Mouse (Mus musculus) embryonic facial prominence, embryonic 11.5 days (tissue): ENCODE data around the gene Plxna4. TPM values are rescaled to one million over a fixed set of nuclear protein-coding genes. Genes with fewer than 3 reads are reported as not detected.

Source experiments
- ATAC-seq: fragments of 200-750 bp; cut with Nextera tagmentation; replicated peaks from 2 replicates; pipeline ENCODE4 v1.8.0; 2017; ENCODE audit warnings: low read depth; ENCODE audit not compliant: insufficient number of reproducible peaks, low FRiP score, low TSS enrichment
- DNase-seq: peaks from one replicate; pipeline ENCODE4 v3.0.0-alpha.2; 2015; ENCODE audit warnings: low spot score
- H3K27ac ChIP-seq: fragments of 300-500 bp; sonication (generic); replicated peaks from 2 replicates; pipeline ENCODE4 v1.5.1; 2014; ENCODE audit warnings: mild to moderate bottlenecking, low read depth, low read length, control low read depth
- H3K27me3 ChIP-seq: fragments of 300-500 bp; sonication (generic); 2 replicates; pipeline ENCODE4 v1.6.1; 2014; ENCODE audit warnings: mild to moderate bottlenecking, low read length, moderate library complexity, mixed read lengths; ENCODE audit not compliant: control insufficient read depth, insufficient read depth
- H3K36me3 ChIP-seq: fragments of 300-500 bp; sonication (generic); replicated peaks from 2 replicates; pipeline ENCODE4 v1.6.1; 2014; ENCODE audit warnings: low read depth, mild to moderate bottlenecking, low read length, moderate library complexity, mixed read lengths; ENCODE audit not compliant: control insufficient read depth, insufficient read depth
- H3K4me1 ChIP-seq: fragments of 300-500 bp; sonication (generic); 2 replicates; pipeline ENCODE4 v1.6.1; 2014; ENCODE audit warnings: low read length, mixed read lengths; ENCODE audit not compliant: control insufficient read depth, insufficient read depth
- H3K4me2 ChIP-seq: fragments of 300-500 bp; sonication (generic); 2 replicates; pipeline ENCODE4 v1.6.1; 2014; ENCODE audit warnings: low read depth, mild to moderate bottlenecking, control low read depth, low read length, moderate library complexity
- H3K4me3 ChIP-seq: fragments of 300-500 bp; sonication (generic); 2 replicates; pipeline ENCODE4 v1.5.1; 2014; ENCODE audit warnings: low read depth, low read length, control low read depth
- H3K9ac ChIP-seq: fragments of 300-500 bp; sonication (generic); replicated peaks from 2 replicates; pipeline ENCODE4 v1.6.1; 2014; ENCODE audit warnings: mild to moderate bottlenecking, control low read depth, low read length
- H3K9me3 ChIP-seq: fragments of 300-500 bp; sonication (generic); replicated peaks from 2 replicates; pipeline ENCODE4 v1.6.1; 2016; ENCODE audit warnings: mild to moderate bottlenecking, low read length, inconsistent platforms, mixed read lengths; ENCODE audit not compliant: control insufficient read depth
- WGBS: fragments of 180-500 bp; shearing (Covaris S2); extraction: QIAGEN DNeasy Blood & Tissue Kit; methylation state at CpG from one replicate; pipeline ENCODE4 v1.1.7; 2014; 5-methylcytosine and 5-hydroxymethylcytosine counted together
- polyA plus RNA-seq: library from polyadenylated mRNA; unstranded; fragments of >200 nt; fragmentation: Nextera tagmentation; extraction: Ambion mirVana; gene quantifications from 2 replicates; pipeline ENCODE4 v1.2.1, GENCODE M21; 2014

Gene Plxna4
- polyA plus RNA-seq, 1 experiment from 2014 or later: 3.2 TPM

DNA sequence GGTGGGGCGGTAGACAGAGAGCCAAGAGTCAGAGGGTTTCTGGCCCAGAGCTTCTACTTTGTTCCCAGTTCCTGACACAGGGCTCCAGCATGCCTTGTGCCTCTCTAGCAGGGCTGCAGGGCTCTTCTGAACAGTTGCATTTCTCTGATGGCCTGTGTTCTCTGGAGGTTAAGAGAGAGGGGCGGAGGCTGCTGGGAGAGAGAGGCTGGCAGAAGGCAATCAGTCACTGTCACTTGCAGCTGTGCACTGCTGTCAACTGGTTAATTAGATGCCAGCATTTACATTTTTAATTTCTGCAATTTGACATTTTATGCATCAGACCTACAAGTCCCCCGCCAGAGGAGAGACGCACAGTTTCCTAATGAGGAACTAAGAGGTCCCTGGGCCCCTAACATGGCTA lies 434.8 kb downstream of the Plxna4 start:
- 88% methylated on average over 4 of the region's 4 CpGs for WGBS

DNA sequence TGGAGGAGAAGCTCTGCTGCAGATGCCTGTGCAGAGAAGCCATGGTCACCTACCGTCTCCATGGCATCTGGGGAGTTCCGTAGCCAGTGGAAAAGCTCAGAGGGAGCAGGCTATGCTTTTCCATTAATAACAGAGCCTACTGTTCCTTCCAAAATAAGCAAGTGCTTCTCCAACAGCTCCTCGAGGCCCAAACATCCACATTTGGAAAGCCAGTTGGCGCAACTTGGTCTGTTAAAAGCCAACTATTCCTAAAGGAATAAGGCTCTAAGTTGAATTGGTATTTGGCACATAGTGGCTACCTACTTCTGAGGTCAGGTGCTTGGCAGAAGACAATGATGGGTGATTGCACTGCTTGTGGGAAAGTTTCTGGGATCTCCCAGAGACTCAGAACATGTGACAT lies 437.2 kb downstream of the Plxna4 start:
- H3K36me3 ChIP-seq: no peaks in the 10 kb centered on the region
- H3K4me3 ChIP-seq: no peak overlapping the region
- no peak for DNase-seq
- H3K27ac ChIP-seq: no peak overlapping the region
- no peaks in the 10 kb centered on the region for H3K27me3 ChIP-seq
- H3K9me3 ChIP-seq: no peaks in the 10 kb centered on the region
- H3K4me1 ChIP-seq: no peaks in the 10 kb centered on the region
- WGBS: 80% methylated on average over 4 of the region's 4 CpGs
- no peak overlapping the region for H3K9ac ChIP-seq
- no peak overlapping the region for H3K4me2 ChIP-seq
- ATAC-seq: no peak

More for the DNA sequence above, 434.8 kb downstream of the Plxna4 start:
- Histone ChIP-seq H3K4me1 (no peaks in the 10 kb centered on the region), H3K27ac (no peak overlapping the region), H3K36me3 (no peaks in the 10 kb centered on the region), H3K9ac (no peak overlapping the region), H3K4me3 (no peak overlapping the region), H3K4me2 (no peak overlapping the region), H3K27me3 (no peaks in the 10 kb centered on the region), H3K9me3 (no peaks in the 10 kb centered on the region)
- ATAC-seq: no peak
- no peak for DNase-seq

DNA sequence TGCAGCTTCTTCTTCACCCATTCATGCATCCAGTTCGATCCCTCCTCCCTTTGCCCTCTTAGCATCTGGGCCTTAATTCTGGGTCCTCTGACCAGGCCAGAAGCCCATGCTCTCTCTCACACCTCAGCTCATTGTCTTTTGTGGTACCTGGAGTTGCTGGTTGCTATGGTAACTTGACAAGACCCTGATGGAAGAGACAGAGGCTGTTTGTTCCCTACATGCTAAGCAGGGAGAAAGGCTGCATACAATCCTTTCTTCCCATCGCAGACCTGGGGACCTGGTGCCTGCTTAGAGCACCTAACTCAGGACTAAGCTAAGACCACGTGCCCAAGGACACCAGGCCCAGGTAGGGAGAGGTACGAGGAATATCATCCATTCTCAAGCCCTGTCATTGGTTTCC lies 443.2 kb downstream of the Plxna4 start:
- no peak for ATAC-seq
- no peak overlapping the region for H3K9ac ChIP-seq
- H3K27me3 ChIP-seq: no peaks in the 10 kb centered on the region
- no peaks in the 10 kb centered on the region for H3K4me1 ChIP-seq
- H3K4me3 ChIP-seq: no peak overlapping the region
- H3K9me3 ChIP-seq: no peaks in the 10 kb centered on the region
- no peaks in the 10 kb centered on the region for H3K36me3 ChIP-seq
- no peak for DNase-seq
- no peak overlapping the region for H3K4me2 ChIP-seq
- H3K27ac ChIP-seq: no peak overlapping the region
- WGBS: 79% methylated on average over 4 of the region's 4 CpGs

DNA sequence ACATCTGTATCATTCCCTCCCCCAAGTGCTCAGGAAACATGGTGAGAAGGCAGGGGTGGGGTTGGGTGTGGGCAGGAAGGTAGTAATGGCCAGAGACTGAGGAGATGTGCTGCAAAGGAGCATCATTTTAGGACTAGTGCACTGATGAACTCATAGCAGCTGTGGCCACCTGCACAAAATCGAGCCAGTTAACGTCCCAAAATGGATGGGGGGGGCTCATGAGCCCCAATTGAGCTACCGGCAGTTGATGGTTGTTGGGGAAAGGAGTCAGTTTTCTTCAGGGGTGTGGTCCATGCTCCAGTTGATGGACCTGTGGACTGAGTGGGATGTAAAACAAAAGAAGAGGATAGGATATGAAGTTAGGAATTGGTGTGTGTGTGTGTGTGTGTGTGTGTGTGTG lies 448.5 kb downstream of the Plxna4 start:
- no peaks in the 10 kb centered on the region for H3K9me3 ChIP-seq
- 69% methylated on average over 3 of the region's 3 CpGs for WGBS
- no peak overlapping the region for H3K27ac ChIP-seq
- no peaks in the 10 kb centered on the region for H3K27me3 ChIP-seq
- no peak for ATAC-seq
- no peak overlapping the region for H3K9ac ChIP-seq
- H3K4me2 ChIP-seq: no peak overlapping the region
- DNase-seq: no peak
- H3K36me3 ChIP-seq: no peaks in the 10 kb centered on the region
- H3K4me1 ChIP-seq: no peaks in the 10 kb centered on the region
- no peak overlapping the region for H3K4me3 ChIP-seq

DNA sequence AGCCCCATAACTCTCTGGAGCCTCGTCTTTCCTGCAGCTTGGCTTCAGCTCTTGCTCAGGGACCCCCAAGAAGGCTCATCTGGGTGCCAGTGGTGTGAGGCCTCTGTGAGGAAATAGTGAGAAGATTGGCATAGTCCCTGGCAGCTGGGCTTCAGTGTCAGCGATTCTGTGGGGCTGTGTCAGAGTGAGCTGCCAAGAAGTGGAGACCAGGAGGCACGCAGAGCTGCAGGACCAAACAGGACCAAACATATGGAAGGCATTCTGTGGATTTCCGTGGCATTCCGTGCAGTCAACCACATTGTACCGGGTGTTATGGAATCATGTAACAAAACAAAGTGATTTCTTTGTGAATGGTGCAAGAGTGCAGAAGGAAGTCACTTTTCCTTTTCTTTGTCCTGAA lies 461.1 kb downstream of the Plxna4 start:
- Histone ChIP-seq H3K36me3 (no peaks in the 10 kb centered on the region), H3K9ac (no peak overlapping the region), H3K4me2 (no peak overlapping the region), H3K27ac (no peak overlapping the region), H3K4me3 (no peak overlapping the region), H3K9me3 (no peaks in the 10 kb centered on the region), H3K4me1 (no peaks in the 10 kb centered on the region), H3K27me3 (no peaks in the 10 kb centered on the region)
- DNase-seq: no peak
- no peak for ATAC-seq
- 73% methylated on average over 6 of the region's 6 CpGs for WGBS

DNA sequence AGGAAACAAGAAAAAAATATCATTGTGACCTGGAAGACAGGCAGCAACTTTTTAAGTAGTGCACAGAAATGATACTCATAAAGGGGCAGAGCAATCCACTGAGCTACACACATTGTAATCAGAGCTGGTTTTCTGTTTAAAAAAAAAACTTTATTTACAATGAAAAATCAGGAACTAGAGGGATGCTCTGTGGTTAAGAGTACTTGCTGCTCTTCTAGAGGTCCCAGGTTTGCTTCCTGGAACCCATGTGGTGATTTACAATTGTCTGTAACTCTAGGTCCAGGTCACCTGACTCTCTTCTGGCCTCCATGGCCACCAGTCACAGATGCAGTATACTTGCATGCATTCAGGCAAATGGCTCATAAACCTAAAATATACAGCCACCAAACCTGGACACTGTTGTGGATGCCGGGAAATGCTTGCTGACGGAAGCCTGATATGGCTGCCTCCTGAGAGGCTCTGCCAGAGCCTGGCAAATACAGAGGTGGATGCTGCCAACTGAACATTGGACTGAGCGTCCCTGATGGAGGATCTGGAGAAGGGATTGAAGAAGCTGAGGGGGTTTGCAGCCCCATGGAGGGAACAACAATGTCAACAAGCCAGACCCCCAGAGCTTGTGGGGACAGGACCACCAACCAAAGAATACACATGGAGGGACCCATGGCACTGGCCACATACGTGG lies 465.3 kb downstream of the Plxna4 start:
- DNase-seq: no peak
- H3K4me2 ChIP-seq: no peak overlapping the region
- no peaks in the 10 kb centered on the region for H3K9me3 ChIP-seq
- H3K4me1 ChIP-seq: no peaks in the 10 kb centered on the region
- H3K4me3 ChIP-seq: no peak overlapping the region
- no peaks in the 10 kb centered on the region for H3K27me3 ChIP-seq
- no peak overlapping the region for H3K27ac ChIP-seq
- no peak overlapping the region for H3K9ac ChIP-seq
- WGBS: 81% methylated on average over 4 of the region's 4 CpGs
- no peaks in the 10 kb centered on the region for H3K36me3 ChIP-seq
- ATAC-seq: no peak

DNA sequence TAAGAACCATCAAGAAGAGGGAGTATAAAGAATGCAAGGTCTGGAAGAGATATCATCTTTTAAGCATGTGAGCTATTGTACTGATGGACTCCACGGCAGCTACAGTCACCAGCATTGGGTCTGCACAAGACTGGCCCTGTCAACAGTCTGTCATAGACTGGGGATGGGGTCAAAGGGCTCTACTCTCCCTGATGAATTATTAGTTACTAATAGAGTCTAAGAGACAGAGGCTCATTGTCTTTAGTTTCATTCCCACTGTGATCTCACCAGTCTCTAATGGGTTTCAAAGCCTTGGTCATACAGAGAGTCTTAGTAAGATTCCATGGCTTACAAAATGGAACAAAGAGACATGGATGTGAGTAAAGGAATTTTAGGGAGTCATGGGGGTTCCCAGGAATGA lies 467.1 kb downstream of the Plxna4 start:
- no peak overlapping the region for H3K4me2 ChIP-seq
- no peaks in the 10 kb centered on the region for H3K9me3 ChIP-seq
- DNase-seq (no peak), ATAC-seq (no peak)
- no peaks in the 10 kb centered on the region for H3K36me3 ChIP-seq
- no peak overlapping the region for H3K9ac ChIP-seq
- H3K27ac ChIP-seq: no peak overlapping the region
- 60% methylated on average over 1 of the region's 1 CpGs for WGBS
- H3K4me3 ChIP-seq: no peak overlapping the region
- H3K4me1 ChIP-seq: no peaks in the 10 kb centered on the region
- H3K27me3 ChIP-seq: no peaks in the 10 kb centered on the region

DNA sequence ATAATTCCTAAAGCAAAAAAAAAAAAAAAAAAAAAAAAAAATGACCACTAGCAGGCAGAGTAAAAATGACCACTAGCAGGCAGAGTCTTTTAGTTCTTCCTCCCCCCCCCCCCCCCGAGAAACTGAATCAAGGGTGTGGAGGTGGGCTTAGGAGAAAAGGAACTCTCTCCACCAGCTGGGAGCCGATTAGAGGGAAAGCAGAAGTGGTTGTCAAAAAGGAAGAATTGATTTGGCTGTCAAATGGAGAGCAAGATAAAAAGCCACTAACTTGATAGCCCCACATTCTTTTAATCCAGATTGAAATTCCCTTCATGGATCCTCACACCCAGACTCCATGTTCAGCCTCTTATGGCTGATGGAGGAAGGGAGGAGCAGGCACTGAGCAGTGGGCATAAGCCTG lies 478.8 kb downstream of the Plxna4 start:
- Histone ChIP-seq H3K4me3 (no peak overlapping the region), H3K4me2 (no peak overlapping the region), H3K9ac (no peak overlapping the region), H3K27me3 (no peaks in the 10 kb centered on the region), H3K36me3 (no peaks in the 10 kb centered on the region), H3K27ac (no peak overlapping the region), H3K4me1 (no peaks in the 10 kb centered on the region), H3K9me3 (no peaks in the 10 kb centered on the region)
- ATAC-seq (no peak), DNase-seq (no peak)
- 51% methylated on average over 2 of the region's 2 CpGs for WGBS
